Mouse (Mus musculus): ENCODE results near the gene Jun.

DNA sequence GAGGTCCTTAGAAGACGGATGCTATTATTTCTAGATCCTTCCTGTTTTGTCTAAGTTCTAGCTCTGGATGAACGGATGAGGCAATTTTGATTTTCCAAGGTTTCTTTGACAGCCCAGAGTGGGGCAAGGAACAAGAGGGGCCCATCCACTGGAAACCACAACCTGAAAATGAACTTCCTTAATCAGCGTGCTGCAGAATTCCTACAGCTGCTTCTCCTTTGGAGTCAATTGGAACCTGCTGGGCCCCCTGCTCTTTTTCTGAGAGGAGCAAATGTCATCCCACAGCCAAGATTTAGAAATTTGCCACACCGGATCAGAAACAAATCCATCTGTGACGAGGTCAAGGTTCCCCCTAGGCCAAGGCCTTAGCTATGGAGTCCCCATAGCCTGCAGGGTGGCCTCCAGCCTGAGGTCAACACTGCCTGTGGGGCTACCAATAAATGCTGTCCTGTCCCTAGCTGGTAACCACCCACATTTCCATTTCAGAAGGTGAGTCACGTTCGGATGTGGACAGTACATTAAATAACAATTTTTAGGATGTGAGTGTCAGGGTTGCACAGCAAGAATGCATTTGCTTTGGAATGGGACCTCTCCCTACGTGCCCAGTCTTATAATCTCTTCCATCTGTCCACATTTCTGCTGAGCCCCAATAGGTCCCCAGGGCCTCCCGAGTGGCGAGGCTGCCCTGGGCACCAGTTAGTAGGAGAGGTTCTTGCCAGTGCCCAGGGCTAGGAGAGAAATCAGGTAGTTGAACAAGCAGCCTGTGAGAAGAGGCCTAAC lies 46.1 kb upstream of the Jun start:
- TF ChIP-seq GATA1 (IDR thresholded peaks at IDR 0.05; ENCODE audit: low read length) = no peak
- no peak for TF ChIP-seq TAL1 (IDR thresholded peaks at IDR 0.05; ENCODE audit: low read length)
